Mouse (Mus musculus) megakaryocyte-erythroid progenitor cell, adult 5-6 weeks (primary cell): Measurements from ENCODE around the gene Cachd1. TPM values are rescaled to one million over a fixed set of nuclear protein-coding genes. Genes with fewer than 3 reads are reported as not detected.

Source experiments
- ATAC-seq: replicated peaks from 2 replicates; pipeline ENCODE4 v1.8.0; 2016; ENCODE audit warnings: mild to moderate bottlenecking, inconsistent platforms; ENCODE audit not compliant: severe bottlenecking, poor library complexity, low FRiP score, low TSS enrichment
- total RNA-seq, 2 experiments: library from RNA; stranded (forward) in 1 of 2; stranded (reverse) in 1 of 2; fragments of 200-1000, 215-1000 nt in 1 of 2; fragments of >200 nt in 1 of 2; fragmentation: Nextera tagmentation in 1 of 2; gene quantifications; 2 replicates each; pipeline ENCODE4 v1.2.3; 2014 to 2017

The Cachd1 gene
- total RNA-seq, 2 experiments from 2014 or later, result 10.9 to 20.6 TPM

DNA sequence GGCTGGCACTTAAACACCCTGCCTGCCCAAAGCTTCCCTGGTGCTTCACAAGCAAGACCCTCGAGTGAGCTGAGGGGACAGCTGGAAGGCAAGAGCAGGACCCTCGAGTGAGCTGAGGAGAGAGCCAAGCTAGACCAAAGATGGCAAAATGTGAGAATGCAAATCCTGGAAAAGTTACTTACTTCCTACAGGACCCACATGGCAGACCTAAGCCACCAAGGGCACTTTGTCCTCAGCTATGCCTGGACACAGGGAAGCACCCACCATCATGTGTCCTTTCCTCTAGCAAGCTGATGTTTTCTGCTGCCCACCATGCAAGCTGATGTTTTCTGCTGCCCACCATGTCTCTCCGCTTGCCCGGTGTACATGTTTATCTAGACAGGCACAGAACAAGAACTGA, 244.1 kb downstream of the Cachd1 start, which contains the start of gene Gm10577:
Gm10577 (minus strand) TSS at position 101 of the 400 bp plus-strand sequence.
- no peak for ATAC-seq

DNA sequence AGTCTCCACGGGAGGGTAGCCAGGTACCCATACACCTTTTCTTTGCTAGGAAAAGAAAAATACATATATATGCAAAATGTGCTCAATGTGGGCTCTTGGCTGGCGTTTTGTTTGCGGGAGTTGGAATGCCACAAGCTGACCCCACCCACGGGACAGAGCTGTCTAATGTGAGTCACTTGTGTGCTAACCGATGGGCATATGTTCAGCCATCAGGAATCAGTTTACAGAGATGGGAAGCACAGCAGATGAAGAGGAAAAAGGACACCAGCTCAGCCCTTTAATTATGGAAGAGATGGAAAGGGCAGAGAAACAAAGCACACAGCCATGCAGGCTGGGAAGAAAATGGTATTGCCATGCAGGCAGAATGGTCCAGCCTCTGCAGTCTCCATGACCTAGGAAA, 250.1 kb downstream of the Cachd1 start:
- no peak for ATAC-seq

DNA sequence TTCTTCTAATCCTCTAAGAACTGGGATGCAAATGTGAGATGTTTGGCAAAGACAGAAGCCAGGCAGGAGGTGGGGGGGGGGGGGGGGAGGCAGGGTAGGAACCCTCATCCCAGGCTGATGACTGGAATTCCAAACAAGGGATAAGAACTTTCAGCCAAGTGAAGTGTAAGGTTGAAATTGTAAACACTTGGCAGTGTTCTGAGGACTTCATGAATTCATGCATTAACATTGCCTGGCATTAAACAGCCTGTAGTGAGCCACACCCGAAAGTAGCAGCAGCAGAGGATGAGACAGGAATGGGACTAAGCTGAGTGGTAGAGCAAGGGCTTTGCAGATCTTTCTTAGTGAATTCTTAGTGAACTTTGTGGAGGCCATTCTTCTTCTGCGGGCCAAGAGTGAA, 250.5 kb downstream of the Cachd1 start:
- no peak for ATAC-seq

DNA sequence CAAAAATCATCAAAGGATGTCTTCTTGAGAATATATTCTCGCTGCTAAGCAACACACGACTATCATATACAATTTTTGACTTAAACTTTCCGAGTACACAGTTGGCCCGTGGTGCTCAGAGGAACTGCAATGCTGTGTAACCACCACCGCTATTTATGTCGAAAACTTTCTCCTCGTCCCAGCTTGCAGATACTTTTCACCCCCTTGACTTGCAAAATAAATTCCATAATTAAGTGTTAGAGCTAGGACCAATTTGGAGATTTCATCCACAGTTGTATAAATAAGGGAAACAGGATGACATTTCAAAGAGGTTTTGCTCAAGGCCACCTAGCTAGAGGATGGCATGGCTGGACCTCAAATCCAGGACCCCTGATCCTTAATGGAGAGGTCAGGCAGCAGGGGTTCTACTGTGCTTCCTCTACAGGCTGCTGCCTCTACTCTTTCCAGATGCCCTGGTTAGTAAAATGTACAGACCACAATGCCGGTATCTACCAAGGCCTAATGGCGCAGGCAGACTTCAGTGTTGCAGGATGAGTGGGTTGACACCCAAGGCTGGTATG, 251.5 kb downstream of the Cachd1 start:
- ATAC-seq, result no peak

DNA sequence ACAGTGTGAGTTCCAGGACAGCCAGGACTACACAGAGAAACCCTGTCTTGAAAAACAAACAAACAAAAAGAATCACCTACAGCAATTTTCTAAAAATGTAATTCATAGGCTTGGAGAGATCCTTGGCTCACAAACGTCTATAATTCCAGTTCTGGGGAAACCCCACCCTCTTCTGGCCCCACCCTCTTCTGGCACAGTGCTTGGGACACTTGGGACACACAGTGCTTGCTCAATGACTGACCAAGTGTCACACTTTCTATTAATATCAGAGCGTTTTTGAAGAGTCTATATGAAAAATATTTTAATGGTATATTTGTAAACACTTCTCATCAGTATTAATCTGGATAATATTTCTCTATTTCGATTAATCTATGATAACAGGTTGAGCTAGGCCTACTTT, 256.6 kb downstream of the Cachd1 start:
- no peak for ATAC-seq

DNA sequence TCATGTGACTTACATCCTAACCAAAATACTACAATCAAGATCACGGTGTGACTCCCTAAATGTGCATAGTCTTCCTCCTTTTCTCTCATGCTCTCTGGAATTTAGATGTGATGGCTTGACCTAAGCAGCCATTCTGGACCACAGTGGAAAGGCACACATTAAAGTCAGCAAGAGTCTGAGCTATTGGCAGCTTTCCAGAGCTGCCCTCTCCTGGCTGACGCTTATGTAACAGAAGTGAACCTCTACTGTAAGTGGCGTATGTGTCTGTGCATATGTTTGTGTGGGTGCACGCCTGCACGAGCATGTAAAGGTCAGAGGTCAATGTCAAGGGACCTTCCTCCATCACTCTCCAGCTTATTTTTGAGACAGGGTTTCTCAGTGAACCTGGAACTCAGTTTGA, 258.7 kb downstream of the Cachd1 start:
- ATAC-seq, result no peak

DNA sequence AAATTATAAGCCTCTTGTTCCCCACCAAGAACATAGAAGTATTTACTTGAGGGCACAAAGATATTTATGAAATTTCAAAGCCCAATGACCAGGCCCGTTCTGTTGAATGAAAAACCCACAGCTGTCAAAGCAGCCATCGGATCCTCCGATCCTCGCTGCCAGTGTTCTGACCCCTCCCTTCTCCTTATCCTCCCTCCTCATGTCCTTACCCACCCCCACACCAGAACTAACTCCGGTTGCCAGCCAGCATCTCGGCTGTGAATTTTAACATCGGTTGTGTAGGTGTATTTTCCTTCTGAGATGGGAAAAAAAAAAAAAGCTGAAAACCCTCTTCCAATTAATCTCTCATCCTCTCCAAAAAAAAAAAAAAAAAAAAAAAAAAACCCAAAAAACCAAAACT, 260.7 kb downstream of the Cachd1 start:
- ATAC-seq, result no peak

DNA sequence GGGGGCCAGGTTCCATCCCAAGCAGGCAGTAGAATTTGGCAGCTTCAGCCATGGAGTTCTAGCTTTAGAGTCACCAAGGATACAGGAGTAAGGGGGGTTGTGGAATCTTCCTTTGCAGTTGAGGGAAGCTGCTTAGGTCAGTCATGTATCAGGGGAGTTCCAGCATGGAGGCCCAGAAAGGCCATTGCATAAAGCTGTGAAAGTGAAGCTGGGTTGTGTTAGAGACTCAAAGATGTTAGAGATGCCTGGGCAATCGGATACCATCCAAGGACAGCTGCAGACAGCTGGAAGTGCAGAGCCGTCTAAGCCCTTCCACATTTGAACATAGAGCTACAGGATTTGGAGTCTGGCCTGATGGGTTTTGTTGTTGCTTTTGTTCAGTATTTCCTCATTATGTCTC, 267.2 kb downstream of the Cachd1 start:
- ATAC-seq, result no peak

DNA sequence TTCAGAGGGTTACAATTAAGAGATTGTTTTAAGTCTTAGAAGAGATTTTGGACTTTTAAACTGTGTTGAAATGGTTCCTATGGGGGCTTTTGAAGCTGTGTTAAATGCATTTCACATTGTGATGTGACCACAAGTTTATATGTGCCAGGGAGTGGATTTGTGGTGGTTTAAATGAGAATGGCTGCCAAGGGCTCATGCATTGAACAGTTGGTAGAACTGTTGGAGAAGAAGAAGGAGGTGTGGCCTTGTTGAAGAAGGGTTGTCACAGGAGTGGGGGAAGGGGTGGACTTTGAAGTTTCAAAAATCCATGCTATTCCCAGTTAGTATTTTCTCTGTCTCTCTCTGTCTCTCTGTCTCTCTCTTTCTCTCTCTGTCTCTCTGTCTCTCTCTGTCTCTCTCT, 267.7 kb downstream of the Cachd1 start:
- no peak for ATAC-seq

DNA sequence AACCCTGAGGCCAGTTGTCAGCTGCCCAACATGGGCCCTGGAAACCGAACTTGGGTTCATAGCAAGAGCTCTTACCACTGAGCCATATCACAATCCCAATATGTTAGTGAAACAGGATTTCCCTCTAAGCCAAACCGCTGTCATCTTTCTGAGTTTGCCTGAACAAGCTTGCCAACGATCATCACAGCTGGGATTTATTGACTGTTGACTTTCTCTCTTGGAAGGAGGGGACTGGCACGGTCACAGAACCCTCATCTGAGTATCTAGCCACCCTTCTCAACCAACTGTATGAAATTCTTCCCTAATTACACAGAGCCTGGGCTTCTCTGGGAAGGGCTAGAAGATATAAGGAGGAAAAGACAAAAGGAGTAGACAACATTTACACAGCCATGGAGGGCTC, 270.1 kb downstream of the Cachd1 start:
- ATAC-seq, result no peak

DNA sequence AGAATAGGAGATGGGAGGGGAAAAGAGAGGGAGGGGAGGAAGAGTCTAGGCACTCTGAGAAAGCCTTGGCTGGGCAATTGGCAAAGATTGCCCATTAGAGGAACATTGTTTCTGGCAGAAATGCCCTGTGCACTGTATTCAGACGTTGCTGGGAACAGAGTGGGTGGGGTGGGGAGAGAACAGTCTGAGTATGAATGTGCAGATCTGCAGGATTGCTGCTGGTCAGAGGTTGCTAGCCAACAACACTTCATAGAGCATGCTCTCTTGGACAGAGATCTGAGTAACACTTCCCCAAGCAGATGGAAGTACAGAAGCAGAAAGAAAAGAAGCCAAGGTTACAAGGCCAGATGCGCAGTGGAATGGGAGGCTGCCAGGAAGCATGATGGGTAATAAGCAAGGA, 285.7 kb downstream of the Cachd1 start:
- no peak for ATAC-seq

DNA sequence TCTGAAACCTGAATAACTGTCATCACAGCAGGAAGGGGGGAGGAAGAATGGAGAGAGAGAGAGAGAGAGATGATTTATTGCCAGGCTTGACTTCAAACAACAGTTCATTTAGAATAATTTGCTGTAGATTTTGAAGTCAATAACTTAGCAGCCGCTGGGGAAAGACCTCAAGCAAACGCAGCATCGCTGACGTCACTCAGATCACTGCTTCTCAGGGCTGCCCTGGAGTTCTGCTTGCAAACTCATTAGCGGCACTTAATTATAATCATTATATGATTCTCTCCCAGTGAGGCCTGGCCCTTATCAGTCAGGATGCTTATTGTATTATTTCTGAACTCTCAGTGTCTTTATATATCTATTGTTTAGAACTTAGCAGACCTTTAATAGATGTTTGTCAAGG, 289.9 kb downstream of the Cachd1 start:
- no peak for ATAC-seq

DNA sequence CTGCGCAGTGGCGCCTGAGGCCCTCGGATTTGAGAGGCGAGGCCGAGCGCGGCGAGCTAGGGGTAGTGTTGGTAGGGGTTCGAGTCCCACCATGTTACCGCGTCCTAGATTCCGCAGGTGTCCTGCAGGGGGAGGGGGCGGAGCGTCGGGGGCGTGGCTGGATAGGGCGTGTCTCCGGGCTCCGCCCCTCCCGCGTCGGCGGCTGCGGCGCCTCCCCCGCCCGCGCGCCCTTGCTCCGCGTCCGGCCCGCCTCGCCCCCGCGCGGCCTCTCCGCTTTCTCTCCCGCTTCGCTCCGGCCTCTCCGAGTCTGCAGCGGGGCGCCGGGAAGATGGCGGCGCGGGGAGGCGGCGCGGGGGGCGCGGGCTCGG, 292.3 kb downstream of the Cachd1 start, which contains the start of gene Raver2:
Raver2 (plus strand) TSS at position 198 of the 368 bp plus-strand sequence.
- peak; percentile 69 for ATAC-seq

DNA sequence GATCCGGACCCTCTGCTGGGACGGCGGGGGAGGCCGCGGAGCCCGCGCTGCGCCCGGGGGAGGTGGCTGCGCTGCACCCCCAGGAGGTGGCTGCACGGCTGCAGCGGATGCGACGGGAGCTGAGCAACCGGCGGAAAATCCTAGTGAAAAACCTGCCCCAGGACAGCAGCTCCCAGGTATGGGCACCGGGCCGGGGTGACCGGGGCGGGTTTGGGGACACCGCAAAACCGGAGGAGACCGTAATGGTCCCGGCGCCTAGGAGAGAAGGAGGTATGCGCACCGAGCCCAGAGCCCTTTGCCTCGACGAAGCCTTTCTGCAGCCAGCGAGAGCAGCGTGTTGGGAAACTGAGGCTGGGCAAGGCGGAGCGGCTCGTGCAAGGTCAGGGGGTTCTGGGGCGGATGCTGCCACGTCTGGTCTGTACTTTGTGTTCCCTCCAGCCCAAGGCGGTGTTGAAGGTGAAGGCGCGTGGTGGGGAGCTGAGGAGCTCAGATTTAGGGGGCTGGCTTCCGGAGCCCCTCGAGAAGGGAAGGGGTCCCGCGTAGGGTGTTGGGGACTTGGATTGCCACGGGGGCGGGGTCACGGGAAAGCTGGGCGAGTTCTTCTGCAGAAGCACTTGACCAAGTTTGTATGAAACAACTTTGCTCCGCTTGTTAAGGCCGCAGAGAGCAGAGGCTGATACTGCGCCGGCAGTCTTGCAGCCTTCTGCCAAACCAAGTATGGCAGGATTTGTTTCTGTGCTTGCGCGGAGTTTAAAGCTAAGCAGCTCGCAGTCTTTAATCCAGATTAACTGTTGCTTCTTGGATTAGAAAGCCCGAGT, 292.9 kb downstream of the Cachd1 start:
- ATAC-seq, result 0 out of 2 replicates have a peak, but pooled peaks have one; percentile 38

DNA sequence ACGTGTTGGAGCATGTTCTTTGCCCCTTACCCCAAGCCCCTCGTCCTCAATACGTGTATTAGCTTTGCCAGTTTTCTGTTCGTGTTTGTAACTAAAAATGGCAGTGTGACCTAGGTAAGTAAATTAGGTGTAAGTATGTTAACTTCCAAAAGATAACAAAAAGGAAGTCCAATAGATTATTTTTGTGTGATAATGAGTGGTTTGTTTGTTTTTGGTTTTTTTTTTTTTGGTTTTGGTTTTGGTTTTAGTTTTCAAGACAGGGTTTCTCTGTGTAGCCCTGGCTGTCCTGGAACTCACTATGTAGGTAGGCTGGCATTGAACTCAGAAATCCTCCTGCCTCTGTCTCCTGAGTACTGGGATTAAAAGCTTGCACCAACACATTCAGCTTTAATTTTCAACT, 295.1 kb downstream of the Cachd1 start:
- ATAC-seq, result no peak

DNA sequence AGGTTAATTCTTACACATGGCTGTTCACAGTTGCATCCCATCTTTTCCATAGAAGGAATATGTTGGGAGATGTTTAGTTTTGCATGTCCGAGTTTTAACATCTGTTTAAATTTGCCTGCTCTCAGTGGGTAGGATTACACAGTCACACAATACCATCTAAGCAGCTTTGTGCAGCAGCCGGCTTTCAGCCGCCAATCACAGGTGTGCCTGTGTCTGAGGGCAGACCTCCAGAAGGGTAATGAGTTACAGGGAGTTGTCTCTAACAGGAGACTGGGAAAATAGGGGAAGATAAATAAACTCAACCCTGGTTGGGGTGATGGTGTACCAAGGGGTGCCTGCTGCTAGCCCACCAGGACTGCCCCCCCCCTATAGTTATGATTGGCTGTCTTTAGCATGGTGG, 299.9 kb downstream of the Cachd1 start:
- ATAC-seq, result no peak

Other genes with a start within 250 kb of the Cachd1 start
- gene Gm10577, start 244.0 kb downstream of the Cachd1 start, total RNA-seq (2014; fragmentation: Nextera tagmentation), result not detected in 2 replicates
- gene Gm10577, start 244.0 kb downstream of the Cachd1 start, total RNA-seq (2017), result not detected in 2 replicates